Mouse (Mus musculus): ENCODE measurements around the gene Ifna2. TPM values are rescaled to one million over a fixed set of nuclear protein-coding genes. Genes with fewer than 3 reads are reported as not detected.
A peak's percentile ranks its signal among the peaks of the same experiment; 100 is the strongest.

Gene Ifna2
- total and polyA plus RNA-seq, 2 experiments from 2014 or later, result not detected

DNA sequence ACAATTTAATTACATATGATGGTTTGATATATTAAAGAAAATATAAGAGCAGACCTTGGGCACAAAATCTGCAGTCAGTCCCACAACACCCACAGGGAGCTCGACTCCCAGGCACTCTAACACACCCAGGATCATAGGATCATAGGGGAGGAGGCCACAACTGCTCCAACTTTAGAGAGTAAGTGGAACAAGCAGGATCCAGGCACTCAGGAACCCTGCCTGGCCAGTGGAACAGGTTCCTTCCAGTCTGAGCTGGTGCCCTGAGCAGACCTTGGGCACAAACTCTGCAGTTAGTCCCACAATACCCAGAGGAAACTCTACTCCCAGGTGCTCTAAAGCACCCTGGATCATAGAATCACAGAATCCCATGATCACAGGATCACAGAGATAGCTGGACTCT, 28.3 kb downstream of the Ifna2 start:
- Histone ChIP-seq H3K4me1 (ENCODE audit: insufficient read depth) (no peaks in the 10 kb centered on the region), H3K36me3 (ENCODE audit: insufficient read depth) (no peaks in the 10 kb centered on the region), H3K27ac (ENCODE audit: low read depth, low read length) (no peak overlapping the region), H3K4me3 (ENCODE audit: low read depth, low read length) (no peak overlapping the region), H3K9ac (no peak overlapping the region), H3K27me3 (ENCODE audit: insufficient read depth, low read length) (no peaks in the 10 kb centered on the region), H3K4me2 (ENCODE audit: low read depth) (no peak overlapping the region), H3K9me3 (ENCODE audit: low read length) (no peaks in the 10 kb centered on the region)
- TF ChIP-seq CTCF (IDR thresholded peaks at IDR 0.05; ENCODE audit: low read depth), result no peak
- no peak for ATAC-seq
- WGBS, result 70% methylated on average over 1 of the region's 1 CpGs
- DNase-seq, result no peak

- Histone ChIP-seq H3K4me2 (ENCODE audit: low read depth) (no peak overlapping the region), H3K27me3 (ENCODE audit: insufficient read depth, low read length) (no peaks in the 10 kb centered on the region), H3K4me3 (ENCODE audit: low read depth, low read length) (no peak overlapping the region), H3K9ac (no peak overlapping the region), H3K36me3 (ENCODE audit: insufficient read depth) (no peaks in the 10 kb centered on the region), H3K27ac (ENCODE audit: low read depth, low read length) (no peak overlapping the region), H3K9me3 (ENCODE audit: low read length) (no peaks in the 10 kb centered on the region), H3K4me1 (ENCODE audit: insufficient read depth) (no peaks in the 10 kb centered on the region)
- WGBS, result 81% methylated on average over 3 of the region's 3 CpGs
- TF ChIP-seq CTCF (IDR thresholded peaks at IDR 0.05; ENCODE audit: low read depth), result no peak
- ATAC-seq, result no peak
- no peak for DNase-seq
Measured at GRCm38 (mm10) chr4:88653644-88654043, 30.1 kb downstream of the Ifna2 start.

DNA sequence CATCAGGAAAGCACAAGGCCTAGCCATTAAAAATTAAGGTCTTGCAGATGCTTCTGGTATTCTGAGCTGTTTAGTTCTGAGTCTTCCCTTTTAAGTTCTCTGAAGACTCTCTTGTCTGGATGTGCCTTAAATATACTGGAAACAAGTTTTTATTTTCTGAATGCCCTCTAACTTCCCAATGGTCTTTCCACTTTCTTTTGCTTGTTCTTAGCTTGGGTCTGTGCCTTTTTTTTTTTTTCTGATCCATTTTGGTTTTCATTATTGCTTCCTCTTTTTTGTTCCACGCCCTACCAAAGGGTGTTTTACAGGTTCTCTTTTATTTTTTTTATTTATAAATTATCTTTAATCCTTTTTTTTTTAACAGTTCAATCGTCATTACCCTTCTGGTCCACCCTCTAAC, 39.4 kb downstream of the Ifna2 start, which contains the start of gene Ifna13:
Gene Ifna13 (minus strand): TSS at position 101 of the 400 bp plus-strand sequence.
- TF ChIP-seq CTCF (IDR thresholded peaks at IDR 0.05; ENCODE audit: low read depth), result no peak
- no peak for ATAC-seq

DNA sequence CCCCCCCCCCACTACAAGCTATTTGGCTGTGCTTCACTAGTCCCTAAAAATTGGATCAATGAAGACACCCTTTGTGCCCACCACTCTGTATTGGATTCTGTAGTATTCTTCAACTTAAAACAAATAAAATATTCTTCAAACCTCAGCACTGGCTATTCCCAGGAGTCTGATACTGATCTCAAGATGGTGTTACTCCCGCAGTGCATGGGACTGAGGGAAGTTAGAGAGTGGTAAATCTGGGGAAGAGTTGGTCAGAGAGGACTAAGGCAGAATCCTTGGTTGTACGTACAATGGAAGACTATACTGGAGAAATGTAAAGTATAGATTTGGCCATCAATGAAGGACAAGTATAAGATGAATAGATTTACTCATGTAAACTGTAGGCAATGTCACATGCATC, 41.2 kb downstream of the Ifna2 start:
- 29% methylated on average over 2 of the region's 2 CpGs for WGBS
- Histone ChIP-seq H3K27ac (ENCODE audit: low read depth, low read length) (no peak overlapping the region), H3K4me2 (ENCODE audit: low read depth) (no peak overlapping the region), H3K9ac (no peak overlapping the region), H3K36me3 (ENCODE audit: insufficient read depth) (no peaks in the 10 kb centered on the region), H3K27me3 (ENCODE audit: insufficient read depth, low read length) (no peaks in the 10 kb centered on the region), H3K4me1 (ENCODE audit: insufficient read depth) (no peaks in the 10 kb centered on the region), H3K4me3 (ENCODE audit: low read depth, low read length) (no peak overlapping the region), H3K9me3 (ENCODE audit: low read length) (no peaks in the 10 kb centered on the region)
- TF ChIP-seq CTCF (IDR thresholded peaks at IDR 0.05; ENCODE audit: low read depth), result no peak
- DNase-seq (no peak), ATAC-seq (no peak)

More for the DNA sequence above, 39.4 kb downstream of the Ifna2 start, which contains the start of gene Ifna13:
- Histone ChIP-seq H3K4me1 (ENCODE audit: insufficient read depth) (no peaks in the 10 kb centered on the region), H3K36me3 (ENCODE audit: insufficient read depth) (no peaks in the 10 kb centered on the region), H3K27me3 (ENCODE audit: insufficient read depth, low read length) (no peaks in the 10 kb centered on the region), H3K9me3 (ENCODE audit: low read length) (no peaks in the 10 kb centered on the region), H3K4me2 (ENCODE audit: low read depth) (no peak within 1 kb of the TSS), H3K27ac (ENCODE audit: low read depth, low read length) (no peak within 1 kb of the TSS), H3K9ac (no peak within 1 kb of the TSS), H3K4me3 (ENCODE audit: low read depth, low read length) (no peak within 1 kb of the TSS)
- DNase-seq, result no peak
- 55% methylated on average over 2 of the region's 2 CpGs for WGBS

- H3K9ac ChIP-seq, result peak overlapping the region; percentile 15; the same call in 1 of the 2 replicates
- H3K4me3 ChIP-seq (ENCODE audit: low read depth, low read length), result peak overlapping the region; percentile 28
- no peaks in the 10 kb centered on the region for H3K27me3 ChIP-seq (ENCODE audit: insufficient read depth, low read length)
- ATAC-seq, result peak; percentile 98
- DNase-seq, result peak; percentile 90
- no peaks in the 10 kb centered on the region for H3K4me1 ChIP-seq (ENCODE audit: insufficient read depth)
- H3K27ac ChIP-seq (ENCODE audit: low read depth, low read length), result no peak overlapping the region
- peak; percentile 81 for TF ChIP-seq CTCF (IDR thresholded peaks at IDR 0.05; ENCODE audit: low read depth)
- 8% methylated on average over 11 of the region's 11 CpGs for WGBS
- no peaks in the 10 kb centered on the region for H3K9me3 ChIP-seq (ENCODE audit: low read length)
- H3K4me2 ChIP-seq (ENCODE audit: low read depth), result peak overlapping the region; percentile 36
- H3K36me3 ChIP-seq (ENCODE audit: insufficient read depth), result no peaks in the 10 kb centered on the region
Measured at GRCm38 (mm10) chr4:88641077-88641831, 42.5 kb downstream of the Ifna2 start.

DNA sequence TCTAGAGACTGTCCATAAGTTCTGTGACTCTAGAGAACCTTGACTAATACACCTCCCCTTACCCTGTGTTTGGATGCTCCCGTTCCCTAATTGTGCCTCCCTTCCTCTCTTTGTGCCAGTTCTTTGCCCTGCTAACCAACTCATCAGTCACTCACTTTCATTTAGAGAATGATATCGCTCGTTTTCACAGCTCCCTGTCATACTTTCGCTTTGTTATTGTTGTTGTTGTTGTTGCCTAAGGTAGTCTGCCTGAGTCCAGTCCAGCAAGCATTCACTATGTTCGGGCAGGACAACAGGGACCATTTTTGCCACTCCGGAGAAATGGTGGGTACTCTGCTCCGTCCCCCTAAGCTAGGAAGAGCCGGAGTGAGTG, 43.0 kb downstream of the Ifna2 start:
- WGBS, result 52% methylated on average over 8 of the region's 8 CpGs
- Histone ChIP-seq H3K4me1 (ENCODE audit: insufficient read depth) (no peaks in the 10 kb centered on the region), H3K27me3 (ENCODE audit: insufficient read depth, low read length) (no peaks in the 10 kb centered on the region), H3K27ac (ENCODE audit: low read depth, low read length) (no peak overlapping the region), H3K4me3 (ENCODE audit: low read depth, low read length) (peak overlapping the region; percentile 28), H3K4me2 (ENCODE audit: low read depth) (peak overlapping the region; percentile 36), H3K9me3 (ENCODE audit: low read length) (no peaks in the 10 kb centered on the region), H3K9ac (peak overlapping the region; percentile 15; the same call in 1 of the 2 replicates), H3K36me3 (ENCODE audit: insufficient read depth) (no peaks in the 10 kb centered on the region)
- no peak for ATAC-seq
- no peak for DNase-seq
- TF ChIP-seq CTCF (IDR thresholded peaks at IDR 0.05; ENCODE audit: low read depth), result no peak

GRCm38 (mm10) chr4:88634311-88634710, 49.4 kb downstream of the Ifna2 start, which contains the start of gene C87499:
Gene C87499 (minus strand): TSS chr4:88634411.
- DNase-seq (no peak), ATAC-seq (no peak)
- Histone ChIP-seq H3K4me2 (ENCODE audit: low read depth) (no peak within 1 kb of the TSS), H3K4me3 (ENCODE audit: low read depth, low read length) (no peak within 1 kb of the TSS), H3K9ac (no peak within 1 kb of the TSS), H3K9me3 (ENCODE audit: low read length) (no peaks in the 10 kb centered on the region), H3K27ac (ENCODE audit: low read depth, low read length) (no peak within 1 kb of the TSS), H3K27me3 (ENCODE audit: insufficient read depth, low read length) (no peaks in the 10 kb centered on the region), H3K36me3 (ENCODE audit: insufficient read depth) (no peaks in the 10 kb centered on the region), H3K4me1 (ENCODE audit: insufficient read depth) (no peaks in the 10 kb centered on the region)
- 94% methylated on average over 4 of the region's 4 CpGs for WGBS
- no peak for TF ChIP-seq CTCF (IDR thresholded peaks at IDR 0.05; ENCODE audit: low read depth)

Other genes starting within 250 kb of the Ifna2 start
Only the 30 nearest of the 33 such genes appear.
- gene Ifnb1, start 161.1 kb downstream of the Ifna2 start, total RNA-seq (2014; rRNA removed), result not detected in 2 replicates
- gene Ifnb1, start 161.1 kb downstream of the Ifna2 start, polyA plus RNA-seq (2015; fragmentation: Nextera tagmentation; extraction: Ambion mirVana), result not detected in 2 replicates
- gene Ifna15, start 125.7 kb downstream of the Ifna2 start, total RNA-seq (2014; rRNA removed), result not detected in 2 replicates
- gene Ifna15, start 125.7 kb downstream of the Ifna2 start, polyA plus RNA-seq (2015; fragmentation: Nextera tagmentation; extraction: Ambion mirVana), result not detected in 2 replicates
- gene Ifna14, start 112.1 kb downstream of the Ifna2 start, total RNA-seq (2014; rRNA removed), result not detected in 2 replicates
- gene Ifna14, start 112.1 kb downstream of the Ifna2 start, polyA plus RNA-seq (2015; fragmentation: Nextera tagmentation; extraction: Ambion mirVana), result not detected in 2 replicates
- not detected in 2 replicates for gene Ifna9, start 91.5 kb downstream of the Ifna2 start, total RNA-seq (2014; rRNA removed)
- not detected in 2 replicates for gene Ifna9, start 91.5 kb downstream of the Ifna2 start, polyA plus RNA-seq (2015; fragmentation: Nextera tagmentation; extraction: Ambion mirVana)
- gene Ifna12, start 80.5 kb downstream of the Ifna2 start, total RNA-seq (2014; rRNA removed), result not detected in 2 replicates
- gene Ifna12, start 80.5 kb downstream of the Ifna2 start, polyA plus RNA-seq (2015; fragmentation: Nextera tagmentation; extraction: Ambion mirVana), result not detected in 2 replicates
- gene C87499, start 49.5 kb downstream of the Ifna2 start, total RNA-seq (2014; rRNA removed), result not detected in 2 replicates
- not detected in 2 replicates for gene C87499, start 49.5 kb downstream of the Ifna2 start, polyA plus RNA-seq (2015; fragmentation: Nextera tagmentation; extraction: Ambion mirVana)
- gene Ifna13, start 39.5 kb downstream of the Ifna2 start, total RNA-seq (2014; rRNA removed), result not detected in 2 replicates
- not detected in 2 replicates for gene Ifna13, start 39.5 kb downstream of the Ifna2 start, polyA plus RNA-seq (2015; fragmentation: Nextera tagmentation; extraction: Ambion mirVana)
- not detected in 2 replicates for gene Ifna16, start 7.0 kb downstream of the Ifna2 start, total RNA-seq (2014; rRNA removed)
- not detected in 2 replicates for gene Ifna16, start 7.0 kb downstream of the Ifna2 start, polyA plus RNA-seq (2015; fragmentation: Nextera tagmentation; extraction: Ambion mirVana)
- not detected in 2 replicates for gene Ifnab, start 7.4 kb upstream of the Ifna2 start, total RNA-seq (2014; rRNA removed)
- gene Ifnab, start 7.4 kb upstream of the Ifna2 start, polyA plus RNA-seq (2015; fragmentation: Nextera tagmentation; extraction: Ambion mirVana), result not detected in 2 replicates
- gene Gm26566, start 37.9 kb upstream of the Ifna2 start, total RNA-seq (2014; rRNA removed), result 1.2 and 2.9 TPM in 2 replicates
- 0.84 and 1.1 TPM in 2 replicates for gene Gm26566, start 37.9 kb upstream of the Ifna2 start, polyA plus RNA-seq (2015; fragmentation: Nextera tagmentation; extraction: Ambion mirVana)
- gene Klhl9, start 38.6 kb upstream of the Ifna2 start, total RNA-seq (2014; rRNA removed), result 171 and 176 TPM in 2 replicates
- 65.8 and 78.1 TPM in 2 replicates for gene Klhl9, start 38.6 kb upstream of the Ifna2 start, polyA plus RNA-seq (2015; fragmentation: Nextera tagmentation; extraction: Ambion mirVana)
- not detected in 2 replicates for gene Gm13271, start 71.0 kb upstream of the Ifna2 start, total RNA-seq (2014; rRNA removed)
- gene Gm13271, start 71.0 kb upstream of the Ifna2 start, polyA plus RNA-seq (2015; fragmentation: Nextera tagmentation; extraction: Ambion mirVana), result not detected in 2 replicates
- gene Gm13283, start 76.2 kb upstream of the Ifna2 start, total RNA-seq (2014; rRNA removed), result not detected in 2 replicates
- not detected in 2 replicates for gene Gm13283, start 76.2 kb upstream of the Ifna2 start, polyA plus RNA-seq (2015; fragmentation: Nextera tagmentation; extraction: Ambion mirVana)
- gene Gm13290, start 89.9 kb upstream of the Ifna2 start, total RNA-seq (2014; rRNA removed), result not detected in 2 replicates
- not detected in 2 replicates for gene Gm13290, start 89.9 kb upstream of the Ifna2 start, polyA plus RNA-seq (2015; fragmentation: Nextera tagmentation; extraction: Ambion mirVana)
- not detected in 2 replicates for gene Gm13289, start 93.0 kb upstream of the Ifna2 start, total RNA-seq (2014; rRNA removed)
- not detected in 2 replicates for gene Gm13289, start 93.0 kb upstream of the Ifna2 start, polyA plus RNA-seq (2015; fragmentation: Nextera tagmentation; extraction: Ambion mirVana)
- gene Gm13272, start 95.9 kb upstream of the Ifna2 start, total RNA-seq (2014; rRNA removed), result not detected in 2 replicates
- gene Gm13272, start 95.9 kb upstream of the Ifna2 start, polyA plus RNA-seq (2015; fragmentation: Nextera tagmentation; extraction: Ambion mirVana), result not detected in 2 replicates
- gene Ifnz, start 98.2 kb upstream of the Ifna2 start, total RNA-seq (2014; rRNA removed), result 0.33 TPM in 1 of 2 replicates, not detected in the other
- gene Ifnz, start 98.2 kb upstream of the Ifna2 start, polyA plus RNA-seq (2015; fragmentation: Nextera tagmentation; extraction: Ambion mirVana), result not detected in 2 replicates
- not detected in 2 replicates for gene Gm13276, start 101.8 kb upstream of the Ifna2 start, total RNA-seq (2014; rRNA removed)
- gene Gm13276, start 101.8 kb upstream of the Ifna2 start, polyA plus RNA-seq (2015; fragmentation: Nextera tagmentation; extraction: Ambion mirVana), result not detected in 2 replicates
- not detected in 2 replicates for gene Gm13277, start 104.7 kb upstream of the Ifna2 start, total RNA-seq (2014; rRNA removed)
- gene Gm13277, start 104.7 kb upstream of the Ifna2 start, polyA plus RNA-seq (2015; fragmentation: Nextera tagmentation; extraction: Ambion mirVana), result not detected in 2 replicates
- not detected in 2 replicates for gene Gm13278, start 107.6 kb upstream of the Ifna2 start, total RNA-seq (2014; rRNA removed)
- gene Gm13278, start 107.6 kb upstream of the Ifna2 start, polyA plus RNA-seq (2015; fragmentation: Nextera tagmentation; extraction: Ambion mirVana), result not detected in 2 replicates
- gene Gm13275, start 110.6 kb upstream of the Ifna2 start, total RNA-seq (2014; rRNA removed), result not detected in 2 replicates
- not detected in 2 replicates for gene Gm13275, start 110.6 kb upstream of the Ifna2 start, polyA plus RNA-seq (2015; fragmentation: Nextera tagmentation; extraction: Ambion mirVana)
- not detected in 2 replicates for gene Gm13279, start 113.5 kb upstream of the Ifna2 start, total RNA-seq (2014; rRNA removed)
- not detected in 2 replicates for gene Gm13279, start 113.5 kb upstream of the Ifna2 start, polyA plus RNA-seq (2015; fragmentation: Nextera tagmentation; extraction: Ambion mirVana)
- not detected in 2 replicates for gene Gm13285, start 115.8 kb upstream of the Ifna2 start, total RNA-seq (2014; rRNA removed)
- gene Gm13285, start 115.8 kb upstream of the Ifna2 start, polyA plus RNA-seq (2015; fragmentation: Nextera tagmentation; extraction: Ambion mirVana), result not detected in 2 replicates
- gene Gm13287, start 119.3 kb upstream of the Ifna2 start, total RNA-seq (2014; rRNA removed), result not detected in 2 replicates
- not detected in 2 replicates for gene Gm13287, start 119.3 kb upstream of the Ifna2 start, polyA plus RNA-seq (2015; fragmentation: Nextera tagmentation; extraction: Ambion mirVana)
- gene Gm13288, start 121.6 kb upstream of the Ifna2 start, total RNA-seq (2014; rRNA removed), result not detected in 2 replicates
- not detected in 2 replicates for gene Gm13288, start 121.6 kb upstream of the Ifna2 start, polyA plus RNA-seq (2015; fragmentation: Nextera tagmentation; extraction: Ambion mirVana)
- gene Ifna7, start 132.3 kb upstream of the Ifna2 start, total RNA-seq (2014; rRNA removed), result not detected in 2 replicates
- not detected in 2 replicates for gene Ifna7, start 132.3 kb upstream of the Ifna2 start, polyA plus RNA-seq (2015; fragmentation: Nextera tagmentation; extraction: Ambion mirVana)
- gene Ifna11, start 136.0 kb upstream of the Ifna2 start, total RNA-seq (2014; rRNA removed), result not detected in 2 replicates
- gene Ifna11, start 136.0 kb upstream of the Ifna2 start, polyA plus RNA-seq (2015; fragmentation: Nextera tagmentation; extraction: Ambion mirVana), result not detected in 2 replicates
- not detected in 2 replicates for gene Ifna6, start 143.5 kb upstream of the Ifna2 start, total RNA-seq (2014; rRNA removed)
- not detected in 2 replicates for gene Ifna6, start 143.5 kb upstream of the Ifna2 start, polyA plus RNA-seq (2015; fragmentation: Nextera tagmentation; extraction: Ambion mirVana)
- not detected in 2 replicates for gene Ifna5, start 151.6 kb upstream of the Ifna2 start, total RNA-seq (2014; rRNA removed)
- not detected in 2 replicates for gene Ifna5, start 151.6 kb upstream of the Ifna2 start, polyA plus RNA-seq (2015; fragmentation: Nextera tagmentation; extraction: Ambion mirVana)
- gene Ifna4, start 157.9 kb upstream of the Ifna2 start, total RNA-seq (2014; rRNA removed), result not detected in 2 replicates
- not detected in 2 replicates for gene Ifna4, start 157.9 kb upstream of the Ifna2 start, polyA plus RNA-seq (2015; fragmentation: Nextera tagmentation; extraction: Ambion mirVana)

Data from forebrain, postnatal 0 days (tissue).